Mouse (Mus musculus) forebrain, embryonic 13.5 days (tissue): ENCODE measurements around the gene Zfp260. TPM values are rescaled to one million over a fixed set of nuclear protein-coding genes. Genes with fewer than 3 reads are reported as not detected.

ENCODE experiments used
- ATAC-seq: fragments of 200-750 bp; cut with Nextera tagmentation; 2 replicates; pipeline ENCODE4 v1.8.0; 2017
- H3K27ac ChIP-seq: fragments of 300-500 bp; sonication (generic); 2 replicates; pipeline ENCODE4 v1.5.1; 2015; ENCODE audit warnings: inconsistent platforms, mild to moderate bottlenecking, moderate library complexity
- H3K27me3 ChIP-seq: fragments of 300-500 bp; sonication (generic); 2 replicates; pipeline ENCODE4 v1.6.1; 2015; ENCODE audit warnings: mild to moderate bottlenecking, inconsistent platforms
- H3K36me3 ChIP-seq: fragments of 300-500 bp; sonication (generic); 2 replicates; pipeline ENCODE4 v1.6.1; 2015; ENCODE audit warnings: mild to moderate bottlenecking, inconsistent platforms; ENCODE audit not compliant: poor library complexity, severe bottlenecking
- H3K4me1 ChIP-seq: fragments of 300-500 bp; sonication (generic); 2 replicates; pipeline ENCODE4 v1.6.1; 2015; ENCODE audit warnings: inconsistent platforms
- H3K4me2 ChIP-seq: fragments of 300-500 bp; sonication (generic); 2 replicates; pipeline ENCODE4 v1.6.1; 2015; ENCODE audit warnings: inconsistent platforms, mild to moderate bottlenecking, moderate library complexity
- H3K4me3 ChIP-seq: fragments of 300-500 bp; sonication (generic); 2 replicates; pipeline ENCODE4 v1.5.1; 2015; ENCODE audit warnings: mild to moderate bottlenecking, inconsistent platforms
- H3K9ac ChIP-seq: fragments of 300-500 bp; sonication (generic); 2 replicates; pipeline ENCODE4 v1.6.1; 2015; ENCODE audit warnings: mild to moderate bottlenecking, inconsistent platforms
- H3K9me3 ChIP-seq: fragments of 300-500 bp; sonication (generic); replicated peaks from 2 replicates; pipeline ENCODE4 v1.6.1; 2016; ENCODE audit warnings: inconsistent platforms
- WGBS: fragments of 180-500 bp; shearing (Covaris S2); methylation state at CpG from one replicate; pipeline ENCODE4 v1.1.7; 2015; 5-methylcytosine and 5-hydroxymethylcytosine counted together
- microRNA-seq: library from miRNA; unstranded; fragments of <30 nt; microRNA quantifications from one replicate; pipeline ENCODE4, GENCODE M21; 2016
- polyA plus RNA-seq: library from polyadenylated mRNA; unstranded; fragments of >200 nt; fragmentation: Nextera tagmentation; extraction: Ambion mirVana; gene quantifications from 2 replicates; pipeline ENCODE4 v1.2.1, GENCODE M21; 2015

Zfp260 gene
- polyA plus RNA-seq, 1 experiment from 2014 or later, result 118 TPM

DNA sequence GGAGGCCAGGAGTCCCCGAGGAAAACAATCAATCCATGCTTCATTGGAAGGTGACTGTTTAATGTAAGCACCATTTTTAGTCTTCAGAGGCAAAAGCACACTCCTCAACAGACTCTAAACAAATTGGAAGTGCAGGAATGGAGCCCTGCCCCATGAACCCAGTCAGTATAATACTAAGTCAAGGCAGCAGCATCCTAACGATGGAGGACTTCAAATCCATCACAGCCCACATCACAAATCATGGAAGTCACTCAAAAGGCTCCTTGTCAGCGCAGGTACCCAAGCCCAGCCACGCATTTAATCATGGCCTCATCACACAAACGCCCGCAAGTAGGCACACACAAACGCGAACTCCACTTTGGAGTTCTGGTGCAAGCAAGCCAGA is 48.6 kb downstream of the Zfp260 start:
- peak overlapping the region; percentile 73 for H3K9ac ChIP-seq
- WGBS, result 17% methylated on average over 8 of the region's 8 CpGs
- H3K4me1 ChIP-seq, result no peaks in the 10 kb centered on the region
- peaks cover 54% of the 10 kb centered on the region for H3K36me3 ChIP-seq
- peaks cover 14% of the 10 kb centered on the region; the same call in 1 of the 2 replicates for H3K9me3 ChIP-seq
- peak overlapping the region; percentile 57 for H3K4me3 ChIP-seq
- H3K4me2 ChIP-seq, result peak overlapping the region; percentile 66
- no peak; the same call in 1 of the 2 replicates for ATAC-seq
- H3K27ac ChIP-seq, result peak overlapping the region; percentile 88
- H3K27me3 ChIP-seq, result no peaks in the 10 kb centered on the region

DNA sequence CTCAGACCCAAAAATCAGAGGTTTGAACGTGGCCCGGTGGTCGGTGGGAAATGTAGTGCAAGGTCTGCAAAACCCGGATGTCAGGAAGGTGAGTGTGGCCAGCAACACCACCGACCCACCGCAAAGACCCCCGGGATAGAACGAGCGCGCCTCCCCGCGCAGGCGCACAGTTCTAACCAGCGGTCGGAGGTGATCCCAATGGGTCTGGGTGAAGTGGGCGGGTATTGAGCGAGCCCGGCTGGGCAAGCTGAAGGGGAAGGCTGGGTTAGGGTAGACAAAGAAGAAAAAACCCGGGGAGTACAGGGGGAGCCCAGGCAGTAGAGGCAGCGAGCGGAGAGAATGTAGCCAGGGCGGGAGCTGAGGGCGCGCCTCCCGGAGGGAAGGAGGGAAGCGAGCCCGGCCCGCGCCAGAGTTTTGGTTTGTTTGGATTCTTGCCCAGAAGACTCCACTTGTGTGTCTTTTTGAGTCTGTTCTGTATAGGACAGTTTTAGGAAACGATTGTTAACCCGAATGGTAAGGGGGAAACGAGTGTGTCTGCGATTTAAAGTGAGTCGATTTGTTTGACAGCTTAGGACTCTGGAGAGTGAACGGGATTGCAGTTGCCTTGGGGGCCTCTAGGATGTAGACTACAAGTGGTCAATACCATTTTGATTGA is 49.1 kb downstream of the Zfp260 start:
- peak overlapping the region; percentile 88 for H3K27ac ChIP-seq
- no peaks in the 10 kb centered on the region for H3K4me1 ChIP-seq
- peaks cover 54% of the 10 kb centered on the region for H3K36me3 ChIP-seq
- H3K27me3 ChIP-seq, result no peaks in the 10 kb centered on the region
- H3K4me2 ChIP-seq, result peak overlapping the region; percentile 66
- peak; percentile 97 for ATAC-seq
- peak overlapping the region; percentile 73 for H3K9ac ChIP-seq
- peaks cover 19% of the 10 kb centered on the region for H3K9me3 ChIP-seq
- peak overlapping the region; percentile 57 for H3K4me3 ChIP-seq
- WGBS, result 3% methylated on average over 35 of the region's 35 CpGs

- no peak for ATAC-seq
- Histone ChIP-seq H3K9me3 (peaks cover 46% of the 10 kb centered on the region), H3K36me3 (peaks cover 54% of the 10 kb centered on the region)
These were observed 52.4 kb downstream of the Zfp260 start for GRCm38 (mm10) chr7:30147011-30147410.

GRCm38 (mm10) chr7:30154040-30154439 is 59.5 kb downstream of the Zfp260 start:
- Histone ChIP-seq H3K27ac (no peak overlapping the region), H3K4me3 (no peak overlapping the region), H3K9me3 (peaks cover 81% of the 10 kb centered on the region), H3K4me1 (no peaks in the 10 kb centered on the region), H3K9ac (no peak overlapping the region), H3K4me2 (no peak overlapping the region), H3K36me3 (peaks cover 82% of the 10 kb centered on the region), H3K27me3 (no peaks in the 10 kb centered on the region)
- no peak for ATAC-seq
- WGBS, result 92% methylated on average over 1 of the region's 1 CpGs

More at GRCm38 (mm10) chr7:30147011-30147410, 52.4 kb downstream of the Zfp260 start:
- WGBS, result 89% methylated on average over 5 of the region's 5 CpGs
- Histone ChIP-seq H3K4me2 (no peak overlapping the region), H3K4me1 (no peaks in the 10 kb centered on the region), H3K27ac (no peak overlapping the region), H3K27me3 (no peaks in the 10 kb centered on the region), H3K4me3 (no peak overlapping the region), H3K9ac (no peak overlapping the region)

DNA sequence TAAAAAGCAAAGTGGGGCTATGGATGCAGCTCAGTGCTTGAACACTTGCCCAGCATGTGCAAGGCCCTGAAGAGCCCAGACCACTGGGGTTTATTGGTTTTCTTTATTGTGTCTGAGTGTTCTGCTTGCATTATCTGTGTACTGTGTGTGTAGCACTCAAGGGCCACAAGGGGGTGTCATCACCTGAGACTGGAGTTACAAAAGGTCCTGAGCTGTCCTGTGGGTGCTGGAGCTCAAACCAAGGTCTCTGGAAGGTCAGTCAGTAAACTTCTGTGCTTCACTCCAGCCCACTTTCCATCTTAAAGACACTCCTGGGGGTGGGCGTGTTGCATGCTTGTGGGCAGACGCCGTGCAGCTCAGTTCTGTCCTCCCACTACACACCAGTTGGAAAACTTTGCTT is 60.9 kb downstream of the Zfp260 start:
- Histone ChIP-seq H3K4me1 (no peaks in the 10 kb centered on the region), H3K4me2 (no peak overlapping the region), H3K9ac (no peak overlapping the region), H3K36me3 (peaks cover 81% of the 10 kb centered on the region), H3K27me3 (no peaks in the 10 kb centered on the region), H3K4me3 (no peak overlapping the region), H3K27ac (no peak overlapping the region; the same call in 1 of the 2 replicates), H3K9me3 (peaks cover 82% of the 10 kb centered on the region)
- ATAC-seq, result no peak
- 93% methylated on average over 3 of the region's 3 CpGs for WGBS

Small RNA genes lying within 50 kb of the gene (microRNA-seq; reads per million reads assigned to microRNA genes)
- not detected for gene Gm23368

Other genes starting within 250 kb of the Zfp260 start
- gene Zfp940, start 241.1 kb upstream of the Zfp260 start, polyA plus RNA-seq, result 11.7 and 13.7 TPM in 2 replicates
- gene Zfp420, start 234.8 kb upstream of the Zfp260 start, polyA plus RNA-seq, result 13.8 and 14.3 TPM in 2 replicates
- 13.7 and 15.5 TPM in 2 replicates for gene Zfp27, start 188.2 kb upstream of the Zfp260 start, polyA plus RNA-seq
- 7.2 and 7.5 TPM in 2 replicates for gene Zfp383, start 186.6 kb upstream of the Zfp260 start, polyA plus RNA-seq
- 16.6 TPM in 2 replicates for gene Zfp74, start 140.7 kb upstream of the Zfp260 start, polyA plus RNA-seq
- gene Zfp568, start 110.8 kb upstream of the Zfp260 start, polyA plus RNA-seq, result 5.7 and 6.0 TPM in 2 replicates
- gene Zfp14, start 43.4 kb upstream of the Zfp260 start, polyA plus RNA-seq, result 9.6 and 10.6 TPM in 2 replicates
- gene Zfp82, start 21.9 kb upstream of the Zfp260 start, polyA plus RNA-seq, result 10.3 and 11.8 TPM in 2 replicates
- 1.7 and 3.5 TPM in 2 replicates for gene Gm26920, start 4.4 kb upstream of the Zfp260 start, polyA plus RNA-seq
- 19.3 and 20.9 TPM in 2 replicates for gene Zfp566, start 4.2 kb upstream of the Zfp260 start, polyA plus RNA-seq
- gene Zfp382, start 27.2 kb downstream of the Zfp260 start, polyA plus RNA-seq, result 19.0 and 21.1 TPM in 2 replicates
- 19.5 and 23.7 TPM in 2 replicates for gene Zfp146, start 75.0 kb downstream of the Zfp260 start, polyA plus RNA-seq
- 1.7 and 4.4 TPM in 2 replicates for gene Cox7a1, start 89.4 kb downstream of the Zfp260 start, polyA plus RNA-seq
- 51.9 and 54.9 TPM in 2 replicates for gene Capns1, start 104.0 kb downstream of the Zfp260 start, polyA plus RNA-seq
- gene Polr2i, start 137.2 kb downstream of the Zfp260 start, polyA plus RNA-seq, result 189 and 194 TPM in 2 replicates
- gene Tbcb, start 137.5 kb downstream of the Zfp260 start, polyA plus RNA-seq, result 318 and 339 TPM in 2 replicates
- not detected in 2 replicates for gene Ovol3, start 140.9 kb downstream of the Zfp260 start, polyA plus RNA-seq
- gene Thap8, start 185.3 kb downstream of the Zfp260 start, polyA plus RNA-seq, result 0.21 and 0.68 TPM in 2 replicates
- gene Wdr62, start 185.6 kb downstream of the Zfp260 start, polyA plus RNA-seq, result 11.6 and 13.2 TPM in 2 replicates
- 88.8 and 91.4 TPM in 2 replicates for gene Clip3, start 197.0 kb downstream of the Zfp260 start, polyA plus RNA-seq
- gene Alkbh6, start 213.9 kb downstream of the Zfp260 start, polyA plus RNA-seq, result 101 and 102 TPM in 2 replicates
- 9.2 and 12.7 TPM in 2 replicates for gene Syne4, start 220.0 kb downstream of the Zfp260 start, polyA plus RNA-seq
- not detected in 2 replicates for gene E130208F15Rik, start 227.0 kb downstream of the Zfp260 start, polyA plus RNA-seq
- 24.2 and 24.7 TPM in 2 replicates for gene Sdhaf1, start 229.1 kb downstream of the Zfp260 start, polyA plus RNA-seq